Mouse (Mus musculus): Measurements from ENCODE around the gene Snrpa1. TPM values are rescaled to one million over a fixed set of nuclear protein-coding genes. Genes with fewer than 3 reads are reported as not detected.
A peak's percentile ranks its signal among the peaks of the same experiment; 100 is the strongest.

The Snrpa1 gene
- polyA plus RNA-seq, 1 experiment from 2014 or later: 213 TPM

- Histone ChIP-seq H3K4me3 (no peak overlapping the region), H3K9ac (no peak overlapping the region), H3K36me3 (peaks cover 4% of the 10 kb centered on the region), H3K27me3 (no peaks in the 10 kb centered on the region), H3K4me2 (replicated peaks) (no peak overlapping the region), H3K27ac (no peak overlapping the region), H3K9me3 (no peaks in the 10 kb centered on the region), H3K4me1 (peaks cover 38% of the 10 kb centered on the region)
- no peak for ATAC-seq (ENCODE audit: insufficient number of reproducible peaks, insufficient read depth, low FRiP score, low TSS enrichment)
- WGBS: 65% methylated on average over 7 of the region's 7 CpGs
These were observed 60.0 kb downstream of the Snrpa1 start for GRCm38 (mm10) chr7:66118796-66119195.

GRCm38 (mm10) chr7:66120139-66120538 lies 61.3 kb downstream of the Snrpa1 start:
- no peak overlapping the region for H3K4me3 ChIP-seq
- H3K9ac ChIP-seq: no peak overlapping the region
- H3K9me3 ChIP-seq: no peaks in the 10 kb centered on the region
- peaks cover 2% of the 10 kb centered on the region; the same call in 1 of the 2 replicates for H3K36me3 ChIP-seq
- ATAC-seq (ENCODE audit: insufficient number of reproducible peaks, insufficient read depth, low FRiP score, low TSS enrichment): no peak
- no peak overlapping the region for H3K4me2 ChIP-seq (replicated peaks)
- no peaks in the 10 kb centered on the region for H3K27me3 ChIP-seq
- H3K27ac ChIP-seq: 0 out of 2 replicates have a peak overlapping the region, but pooled peaks have one; percentile 6
- H3K4me1 ChIP-seq: peaks cover 42% of the 10 kb centered on the region
- 68% methylated on average over 1 of the region's 1 CpGs for WGBS

- no peak overlapping the region for H3K4me3 ChIP-seq
- H3K4me2 ChIP-seq (replicated peaks): no peak overlapping the region
- H3K9ac ChIP-seq: no peak overlapping the region
- H3K27me3 ChIP-seq: no peaks in the 10 kb centered on the region
- no peaks in the 10 kb centered on the region for H3K9me3 ChIP-seq
- H3K27ac ChIP-seq: 0 out of 2 replicates have a peak overlapping the region, but pooled peaks have one; percentile 6
- H3K36me3 ChIP-seq: peaks cover 9% of the 10 kb centered on the region
- peaks cover 42% of the 10 kb centered on the region for H3K4me1 ChIP-seq
- WGBS: 36% methylated on average over 7 of the region's 7 CpGs
- ATAC-seq (ENCODE audit: insufficient number of reproducible peaks, insufficient read depth, low FRiP score, low TSS enrichment): no peak
These were observed 62.0 kb downstream of the Snrpa1 start for GRCm38 (mm10) chr7:66120702-66121396.

Other genes with a start within 250 kb of the Snrpa1 start
- gene Pcsk6, start 197.3 kb upstream of the Snrpa1 start, polyA plus RNA-seq (2016; fragmentation: Nextera tagmentation; extraction: Ambion mirVana): 2.0 and 2.1 TPM in 2 replicates
- gene Gm45213, start 15.4 kb upstream of the Snrpa1 start, polyA plus RNA-seq (2016; fragmentation: Nextera tagmentation; extraction: Ambion mirVana): not detected in 2 replicates
- gene Selenos, start 20.6 kb downstream of the Snrpa1 start, polyA plus RNA-seq (2016; fragmentation: Nextera tagmentation; extraction: Ambion mirVana): 93.2 and 94.7 TPM in 2 replicates
- 20.7 and 21.2 TPM in 2 replicates for gene Chsy1, start 50.5 kb downstream of the Snrpa1 start, polyA plus RNA-seq (2016; fragmentation: Nextera tagmentation; extraction: Ambion mirVana)

Data from embryonic facial prominence, embryonic 12.5 days (tissue).